Mouse (Mus musculus): ENCODE results near the gene D17H6S53E.

- TF ChIP-seq CTCF (IDR thresholded peaks at IDR 0.05; ENCODE audit: low read depth, low read length) = no peak
- no peak for TF ChIP-seq EP300 (IDR thresholded peaks at IDR 0.05; ENCODE audit: insufficient read depth, low read depth, low read length)
Observed at GRCm38 (mm10) chr17:35121143-35121799, 4.9 kb upstream of the D17H6S53E start, which contains the start of gene Gpank1.
